Comparison of ENCODE assay signal across 11 mouse cellular contexts in genomic region chr1:131971771-131972497, GRCm38 (mm10). TPM values are rescaled to one million over a fixed set of nuclear protein-coding genes. Genes with fewer than 3 reads are reported as not detected.
DNase-seq lines count a peak whose midpoint lies in the region; ATAC-seq and TF ChIP-seq lines count a peak whose summit lies in the region.
"Had no signal": no experiment of that assay in that cellular context is flagged by ENCODE, and none has a peak within 500 bp of the region (broad histone marks: within the 10 kb centered on the region; RNA-seq: fewer than 3 reads in every experiment).

No protein-coding gene starts in this region.

- H3K9ac ChIP-seq in heart, embryonic 11.5 days (ENCODE audit: low read depth, low read length): peak overlapping the region; percentile 28; the same call in 1 of the 2 replicates
- peak overlapping the region; percentile 39; the same call in 1 of the 2 replicates for H3K9ac ChIP-seq in hindbrain, embryonic 13.5 days

- H3K4me1 ChIP-seq in heart, embryonic 11.5 days (ENCODE audit: control insufficient read depth, insufficient read depth, low read length): peaks cover 27% of the 10 kb centered on the region
- H3K4me1 ChIP-seq in E14TG2a.4 (replicated peaks; ENCODE audit: low read depth, low read length): peaks cover 56% of the 10 kb centered on the region
- H3K4me1 ChIP-seq in hindbrain, embryonic 13.5 days (replicated peaks): peaks cover 45% of the 10 kb centered on the region

- H3K4me3 ChIP-seq in heart, embryonic 11.5 days (ENCODE audit: low read depth, low read length): no peak overlapping the region
- H3K4me3 ChIP-seq in E14TG2a.4 (replicated peaks; ENCODE audit: low read length): 0 out of 2 replicates have a peak overlapping the region, but pooled peaks have one; percentile 17
- H3K4me3 ChIP-seq in hindbrain, embryonic 13.5 days: no peak overlapping the region
- H3K4me3 ChIP-seq: gastrocnemius, adult 2 months; layer of hippocampus, adult 2 months had no signal

- H3K27me3 ChIP-seq in heart, embryonic 11.5 days (ENCODE audit: control insufficient read depth, insufficient read depth, low read length): peaks cover 16% of the 10 kb centered on the region
- H3K27me3 ChIP-seq in E14TG2a.4 (ENCODE audit: insufficient read depth, low read length): peaks cover 75% of the 10 kb centered on the region
- H3K27me3 ChIP-seq in hindbrain, embryonic 13.5 days: 0 out of 2 replicates have a peak, but pooled peaks cover 17% of the 10 kb centered on the region

- TF ChIP-seq CTCF in E14TG2a.4 (conservative IDR thresholded peaks at IDR 0.05; ENCODE audit: low read length): no peak

- no peaks in the 10 kb centered on the region for H3K36me3 ChIP-seq in heart, embryonic 11.5 days (ENCODE audit: control insufficient read depth, insufficient read depth, low read length)
- no peaks in the 10 kb centered on the region for H3K36me3 ChIP-seq in E14TG2a.4 (ENCODE audit: insufficient read depth, low read length)
- no peaks in the 10 kb centered on the region for H3K36me3 ChIP-seq in hindbrain, embryonic 13.5 days

- no peak overlapping the region for H3K27ac ChIP-seq in heart, embryonic 11.5 days (ENCODE audit: low read depth, low read length)
- peak overlapping the region; percentile 49 for H3K27ac ChIP-seq in hindbrain, embryonic 13.5 days
- H3K27ac ChIP-seq: gastrocnemius, adult 2 months; layer of hippocampus, adult 2 months had no signal

- no peak for ATAC-seq in heart, embryonic 11.5 days (replicated peaks; ENCODE audit: insufficient number of reproducible peaks, low FRiP score, low TSS enrichment)
- no peak for ATAC-seq in hindbrain, embryonic 13.5 days (ENCODE audit: low FRiP score)
- 0 out of 2 replicates have a peak, but pooled peaks have one; percentile 18 for ATAC-seq in megakaryocyte-erythroid progenitor cell, adult 5-6 weeks (replicated peaks; ENCODE audit: low FRiP score, low TSS enrichment, poor library complexity, severe bottlenecking)
- ATAC-seq in megakaryocyte progenitor cell, adult 5-6 weeks (replicated peaks; ENCODE audit: poor library complexity): no peak

- H3K4me2 ChIP-seq in heart, embryonic 11.5 days: peak overlapping the region; percentile 24
- 0 out of 2 replicates have a peak overlapping the region, but pooled peaks have one; percentile 21 for H3K4me2 ChIP-seq in hindbrain, embryonic 13.5 days

- 20% methylated on average over 15 of the region's 15 CpGs for WGBS in heart, embryonic 11.5 days (ENCODE audit: insufficient replicate concordance)
- WGBS in hindbrain, embryonic 13.5 days: 13% methylated on average over 15 of the region's 15 CpGs

- no peaks in the 10 kb centered on the region for H3K9me3 ChIP-seq in heart, embryonic 11.5 days (replicated peaks; ENCODE audit: control insufficient read depth, low read length)
- no peaks in the 10 kb centered on the region for H3K9me3 ChIP-seq in E14TG2a.4 (ENCODE audit: low read length)
- H3K9me3 ChIP-seq in hindbrain, embryonic 13.5 days: no peaks in the 10 kb centered on the region

- DNase-seq in heart, postnatal 14 days: no peak
- DNase-seq in cerebellum, postnatal 14 days: no peak
- DNase-seq in spleen, postnatal 36 days (ENCODE audit: low spot score in 2 of 2): no peak
- DNase-seq: cerebellum, postnatal 10 days; gastrocnemius, adult 2 months had no signal

- intact Hi-C loops in heart, postnatal 14 days (cut with DNase I): no loop called here

RNA-seq across cellular contexts. Expression of gene Slc45a3, which starts 9.2 kb away (rescaled TPM):
- polyA plus RNA-seq in heart, embryonic 11.5 days (2014; fragmentation: Nextera tagmentation; extraction: Ambion mirVana): 0.93 and 1.3 TPM in 2 replicates
- total RNA-seq in heart, postnatal 14 days (2021): 1 to 10 TPM; 6.1 to 8.2 TPM
- polyA plus RNA-seq in hindbrain, embryonic 13.5 days (2015; fragmentation: Nextera tagmentation; extraction: Ambion mirVana): 1.8 and 4.3 TPM in 2 replicates
- total RNA-seq in megakaryocyte-erythroid progenitor cell, adult 5-6 weeks (2014; fragmentation: Nextera tagmentation): 19.5 and 39.2 TPM in 2 replicates
- 12.0 and 14.8 TPM in 2 replicates for total RNA-seq in megakaryocyte-erythroid progenitor cell, adult 5-6 weeks (2017)
- total RNA-seq in megakaryocyte progenitor cell, adult 5-6 weeks (2015): 1.6 and 2.7 TPM in 2 replicates
- 1.1 and 1.6 TPM in 2 replicates for total RNA-seq in megakaryocyte progenitor cell, adult 5-6 weeks (2017)

RNA-seq across cellular contexts. Expression of gene Elk4, which starts 35.5 kb away (rescaled TPM):
- polyA plus RNA-seq in heart, embryonic 11.5 days (2014; fragmentation: Nextera tagmentation; extraction: Ambion mirVana): 18.0 and 21.0 TPM in 2 replicates
- total RNA-seq in heart, postnatal 14 days (2021): 100 to 1,000 TPM; 105 to 111 TPM
- 10.6 and 11.0 TPM in 2 replicates for polyA plus RNA-seq in hindbrain, embryonic 13.5 days (2015; fragmentation: Nextera tagmentation; extraction: Ambion mirVana)
- total RNA-seq in megakaryocyte-erythroid progenitor cell, adult 5-6 weeks (2014; fragmentation: Nextera tagmentation): 97.8 and 135 TPM in 2 replicates
- total RNA-seq in megakaryocyte-erythroid progenitor cell, adult 5-6 weeks (2017): 88.1 and 90.9 TPM in 2 replicates
- 87.7 and 98.6 TPM in 2 replicates for total RNA-seq in megakaryocyte progenitor cell, adult 5-6 weeks (2015)
- total RNA-seq in megakaryocyte progenitor cell, adult 5-6 weeks (2017): 44.3 and 73.1 TPM in 2 replicates
